Mouse (Mus musculus) liver, embryonic 16.5 days (tissue): Measurements from ENCODE around the gene Adk. TPM values are rescaled to one million over a fixed set of nuclear protein-coding genes. Genes with fewer than 3 reads are reported as not detected.

Experiments
- ATAC-seq: fragments of 200-750 bp; cut with Nextera tagmentation; 2 replicates; pipeline ENCODE4 v1.8.0; 2017; ENCODE audit warnings: low read depth, mild to moderate bottlenecking, moderate number of reproducible peaks, moderate library complexity
- H3K27ac ChIP-seq: fragments of 300-500 bp; sonication (generic); 2 replicates; pipeline ENCODE4 v1.5.1; 2014; ENCODE audit warnings: mild to moderate bottlenecking, low read length
- H3K27me3 ChIP-seq: fragments of 300-500 bp; sonication (generic); 2 replicates; pipeline ENCODE4 v1.6.1; 2014; ENCODE audit warnings: low read depth, low read length, mixed read lengths; ENCODE audit not compliant: control insufficient read depth, insufficient read depth
- H3K36me3 ChIP-seq: fragments of 300-500 bp; sonication (generic); 2 replicates; pipeline ENCODE4 v1.6.1; 2014; ENCODE audit warnings: mild to moderate bottlenecking; ENCODE audit not compliant: control insufficient read depth, insufficient read depth
- H3K4me1 ChIP-seq: fragments of 300-500 bp; sonication (generic); 2 replicates; pipeline ENCODE4 v1.6.1; 2014; ENCODE audit warnings: low read depth, low read length, mixed read lengths; ENCODE audit not compliant: control insufficient read depth
- H3K4me2 ChIP-seq: fragments of 300-500 bp; sonication (generic); 2 replicates; pipeline ENCODE4 v1.6.1; 2014; ENCODE audit warnings: low read depth, low read length, mixed read lengths
- H3K4me3 ChIP-seq: fragments of 300-500 bp; sonication (generic); 2 replicates; pipeline ENCODE4 v1.5.1; 2014; ENCODE audit warnings: low read depth, mild to moderate bottlenecking, low read length
- H3K9ac ChIP-seq: fragments of 300-500 bp; sonication (generic); 2 replicates; pipeline ENCODE4 v1.6.1; 2014; ENCODE audit warnings: low read depth, low read length
- H3K9me3 ChIP-seq: fragments of 300-500 bp; sonication (generic); replicated peaks from 2 replicates; pipeline ENCODE4 v1.6.1; 2016; ENCODE audit warnings: low read length; ENCODE audit not compliant: control insufficient read depth
- WGBS: fragments of 180-500 bp; shearing (Covaris S2); extraction: QIAGEN DNeasy Blood & Tissue Kit; methylation state at CpG from one replicate; pipeline ENCODE4 v1.1.7; 2014; ENCODE audit not compliant: insufficient replicate concordance; 5-methylcytosine and 5-hydroxymethylcytosine counted together
- polyA plus RNA-seq: library from polyadenylated mRNA; unstranded; fragments of >200 nt; fragmentation: Nextera tagmentation; extraction: Ambion mirVana; gene quantifications from 2 replicates; pipeline ENCODE4 v1.2.1, GENCODE M21; 2015

The Adk gene
- polyA plus RNA-seq, 1 experiment from 2014 or later: 224 TPM

- Histone ChIP-seq H3K4me1 (peaks cover 14% of the 10 kb centered on the region), H3K9me3 (no peaks in the 10 kb centered on the region), H3K9ac (no peak overlapping the region), H3K36me3 (no peaks in the 10 kb centered on the region; the same call in 1 of the 2 replicates), H3K27ac (no peak overlapping the region), H3K4me2 (no peak overlapping the region), H3K27me3 (no peaks in the 10 kb centered on the region), H3K4me3 (no peak overlapping the region)
- no peak for ATAC-seq
- WGBS: 61% methylated on average over 2 of the region's 2 CpGs
These were observed 48.5 kb downstream of the Adk start for GRCm38 (mm10) chr14:21100876-21101275.

GRCm38 (mm10) chr14:21101562-21101961, 49.2 kb downstream of the Adk start:
- Histone ChIP-seq H3K4me1 (peaks cover 14% of the 10 kb centered on the region), H3K27ac (peak overlapping the region; percentile 53), H3K4me2 (no peak overlapping the region), H3K9ac (peak overlapping the region; percentile 1; the same call in 1 of the 2 replicates), H3K9me3 (no peaks in the 10 kb centered on the region), H3K27me3 (no peaks in the 10 kb centered on the region), H3K36me3 (no peaks in the 10 kb centered on the region; the same call in 1 of the 2 replicates), H3K4me3 (no peak overlapping the region)
- WGBS: 21% methylated on average over 7 of the region's 7 CpGs
- ATAC-seq: no peak

GRCm38 (mm10) chr14:21102666-21103203, 50.4 kb downstream of the Adk start:
- WGBS: 50% methylated on average over 4 of the region's 4 CpGs
- H3K9ac ChIP-seq: no peak overlapping the region
- no peak for ATAC-seq
- H3K4me1 ChIP-seq: peaks cover 14% of the 10 kb centered on the region
- no peaks in the 10 kb centered on the region; the same call in 1 of the 2 replicates for H3K36me3 ChIP-seq
- H3K4me3 ChIP-seq: no peak overlapping the region
- H3K27me3 ChIP-seq: no peaks in the 10 kb centered on the region
- peak overlapping the region; percentile 4; the same call in 1 of the 2 replicates for H3K27ac ChIP-seq
- H3K9me3 ChIP-seq: no peaks in the 10 kb centered on the region
- no peak overlapping the region for H3K4me2 ChIP-seq

GRCm38 (mm10) chr14:21105049-21105448, 52.7 kb downstream of the Adk start:
- no peak overlapping the region for H3K4me2 ChIP-seq
- H3K27ac ChIP-seq: no peak overlapping the region; the same call in 1 of the 2 replicates
- H3K27me3 ChIP-seq: no peaks in the 10 kb centered on the region
- no peaks in the 10 kb centered on the region for H3K9me3 ChIP-seq
- H3K4me3 ChIP-seq: no peak overlapping the region
- ATAC-seq: 0 out of 2 replicates have a peak, but pooled peaks have one; percentile 26
- H3K9ac ChIP-seq: no peak overlapping the region
- H3K4me1 ChIP-seq: peaks cover 10% of the 10 kb centered on the region
- no peaks in the 10 kb centered on the region for H3K36me3 ChIP-seq

- H3K4me3 ChIP-seq: no peak overlapping the region
- WGBS: 49% methylated on average over 8 of the region's 8 CpGs
- H3K27me3 ChIP-seq: no peaks in the 10 kb centered on the region
- H3K9me3 ChIP-seq: no peaks in the 10 kb centered on the region
- ATAC-seq: peak; percentile 88
- no peak overlapping the region for H3K27ac ChIP-seq
- no peaks in the 10 kb centered on the region for H3K36me3 ChIP-seq
- H3K4me2 ChIP-seq: no peak overlapping the region
- peaks cover 8% of the 10 kb centered on the region for H3K4me1 ChIP-seq
- no peak overlapping the region for H3K9ac ChIP-seq
These were observed 54.2 kb downstream of the Adk start for GRCm38 (mm10) chr14:21106582-21106981.

- H3K4me3 ChIP-seq: no peak overlapping the region
- no peak for ATAC-seq
- H3K9me3 ChIP-seq: no peaks in the 10 kb centered on the region
- H3K27ac ChIP-seq: no peak overlapping the region
- WGBS: 79% methylated on average over 3 of the region's 3 CpGs
- H3K4me2 ChIP-seq: no peak overlapping the region
- H3K27me3 ChIP-seq: no peaks in the 10 kb centered on the region
- H3K36me3 ChIP-seq: no peaks in the 10 kb centered on the region
- H3K4me1 ChIP-seq: peaks cover 10% of the 10 kb centered on the region
- H3K9ac ChIP-seq: no peak overlapping the region
These were observed 55.2 kb downstream of the Adk start for GRCm38 (mm10) chr14:21107551-21107950.

- Histone ChIP-seq H3K9me3 (no peaks in the 10 kb centered on the region), H3K4me1 (peaks cover 8% of the 10 kb centered on the region), H3K4me2 (no peak overlapping the region), H3K9ac (no peak overlapping the region), H3K36me3 (no peaks in the 10 kb centered on the region), H3K27me3 (no peaks in the 10 kb centered on the region), H3K4me3 (no peak overlapping the region), H3K27ac (no peak overlapping the region)
- ATAC-seq: no peak
- 56% methylated on average over 4 of the region's 4 CpGs for WGBS
These were observed 58.1 kb downstream of the Adk start for GRCm38 (mm10) chr14:21110492-21110891.

GRCm38 (mm10) chr14:21111500-21111899, 59.1 kb downstream of the Adk start:
- H3K27me3 ChIP-seq: no peaks in the 10 kb centered on the region
- no peak overlapping the region for H3K4me2 ChIP-seq
- no peaks in the 10 kb centered on the region for H3K36me3 ChIP-seq
- no peak overlapping the region for H3K4me3 ChIP-seq
- H3K9me3 ChIP-seq: no peaks in the 10 kb centered on the region
- H3K27ac ChIP-seq: peak overlapping the region; percentile 34; the same call in 1 of the 2 replicates
- no peak overlapping the region for H3K9ac ChIP-seq
- H3K4me1 ChIP-seq: peaks cover 8% of the 10 kb centered on the region
- WGBS: 78% methylated on average over 1 of the region's 1 CpGs
- ATAC-seq: no peak

- H3K27ac ChIP-seq: peak overlapping the region; percentile 34
- no peaks in the 10 kb centered on the region for H3K9me3 ChIP-seq
- H3K9ac ChIP-seq: no peak overlapping the region
- no peak overlapping the region for H3K4me2 ChIP-seq
- ATAC-seq: no peak; the same call in 1 of the 2 replicates
- peaks cover 8% of the 10 kb centered on the region for H3K4me1 ChIP-seq
- WGBS: 62% methylated on average over 5 of the region's 5 CpGs
- no peak overlapping the region for H3K4me3 ChIP-seq
- H3K36me3 ChIP-seq: no peaks in the 10 kb centered on the region
- H3K27me3 ChIP-seq: no peaks in the 10 kb centered on the region
These were observed 59.8 kb downstream of the Adk start for GRCm38 (mm10) chr14:21112174-21112573.
